Mouse (Mus musculus) retina, postnatal 7 days (tissue): ENCODE results near the gene Slc16a6.
A peak's percentile ranks its signal among the peaks of the same experiment; 100 is the strongest.
"Not testable (repeated sequence)": the region's sequence is repeated elsewhere in the genome, so short reads cannot be mapped to it uniquely, and the experiment has no call there.

Experiments
- DNase-seq: peaks from one replicate; pipeline ENCODE4 v3.0.0-alpha.2; 2012; ENCODE audit warnings: low read depth, low spot score

Slc16a6 gene

DNA sequence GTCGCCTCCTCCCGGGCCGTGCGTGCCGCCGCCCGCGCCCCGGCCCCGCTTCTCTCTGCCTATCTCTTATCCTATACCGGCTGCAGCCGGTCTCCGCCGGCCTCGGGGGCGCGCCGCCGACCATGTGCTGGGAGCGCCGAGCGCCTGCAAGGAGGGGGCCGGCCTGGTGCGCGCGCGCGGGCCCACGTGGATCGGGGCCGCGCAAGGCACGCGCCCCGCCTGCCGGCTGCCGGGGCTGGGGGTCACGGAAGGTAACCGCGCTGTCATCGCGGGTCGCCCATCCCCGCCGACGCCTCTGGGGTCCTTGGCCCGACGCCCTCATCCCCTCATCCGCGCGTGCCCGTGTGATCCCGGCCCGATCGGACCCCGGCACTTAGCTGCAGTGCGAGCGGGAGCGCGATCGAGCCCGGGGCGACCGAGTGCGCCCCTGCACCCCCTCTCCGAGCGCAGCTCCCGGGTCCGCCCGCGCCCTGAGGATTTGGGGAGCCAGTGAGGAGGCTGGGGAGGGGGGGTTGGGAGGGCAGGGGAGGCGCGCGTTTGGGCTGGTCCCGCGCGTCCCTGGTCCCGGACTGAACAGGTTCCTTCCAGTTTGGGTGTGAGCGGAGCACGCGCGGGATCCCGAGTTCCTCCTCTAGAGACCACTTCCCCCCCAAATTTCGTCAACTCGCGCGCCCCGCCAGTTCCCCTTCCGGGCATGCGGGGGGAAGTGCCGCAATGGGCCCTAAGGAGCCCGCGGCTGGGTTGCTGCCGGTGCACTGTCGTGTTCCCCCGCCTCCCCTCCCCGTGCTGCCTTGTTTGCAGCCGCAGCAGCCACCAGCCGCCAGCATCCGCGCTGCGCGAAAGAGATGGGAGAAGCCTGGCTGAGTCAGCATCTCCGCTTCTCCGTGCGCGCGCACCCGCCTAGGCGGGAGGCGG lies at the start of gene Slc16a6, which contains the start of gene Arsg:
Slc16a6 (minus strand) TSS at position 428 of the 915 bp plus-strand sequence.
Arsg (plus strand) TSS at position 204 of the 915 bp plus-strand sequence.
- peak; percentile 71 for DNase-seq

DNA sequence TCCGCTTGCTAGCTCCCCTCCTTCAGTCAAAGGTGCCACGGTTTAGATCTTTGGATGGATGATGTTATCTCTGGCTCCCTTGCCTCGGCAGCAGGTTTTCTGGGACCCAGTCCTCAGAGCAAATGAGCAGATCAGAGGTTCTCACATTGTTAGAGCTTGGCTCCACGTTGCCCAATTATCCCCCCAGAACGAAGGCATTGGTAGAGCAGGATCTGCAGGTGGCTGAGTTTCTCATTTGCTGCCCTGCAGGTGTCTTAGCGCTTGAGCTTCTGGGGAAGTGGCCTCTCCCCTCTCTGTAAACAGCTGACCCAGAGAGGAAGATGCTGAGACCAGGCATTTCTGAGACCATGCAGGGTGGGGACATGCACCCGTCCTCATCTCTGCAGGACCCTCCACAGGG lies 47.6 kb upstream of the Slc16a6 start:
- DNase-seq = no peak

DNA sequence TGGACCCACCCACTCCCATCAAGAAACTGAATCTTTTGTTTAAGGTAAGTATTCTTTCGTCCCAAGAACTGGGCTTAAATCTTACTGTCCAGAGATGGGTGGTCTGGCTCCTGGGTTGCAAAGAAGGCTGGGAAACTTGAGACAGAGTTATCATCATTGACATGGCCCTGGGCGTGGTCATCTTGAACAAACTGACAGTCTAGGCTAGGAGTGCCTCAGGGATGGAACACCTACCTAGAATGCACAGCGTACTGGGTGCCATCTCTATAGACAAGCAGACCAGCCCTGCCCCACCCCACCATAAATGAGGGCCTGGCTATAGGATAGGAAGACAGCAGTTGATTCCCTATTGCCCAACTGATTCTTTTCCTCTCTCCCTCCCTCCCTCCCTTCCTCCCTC lies 44.4 kb upstream of the Slc16a6 start:
- DNase-seq = no peak

DNA sequence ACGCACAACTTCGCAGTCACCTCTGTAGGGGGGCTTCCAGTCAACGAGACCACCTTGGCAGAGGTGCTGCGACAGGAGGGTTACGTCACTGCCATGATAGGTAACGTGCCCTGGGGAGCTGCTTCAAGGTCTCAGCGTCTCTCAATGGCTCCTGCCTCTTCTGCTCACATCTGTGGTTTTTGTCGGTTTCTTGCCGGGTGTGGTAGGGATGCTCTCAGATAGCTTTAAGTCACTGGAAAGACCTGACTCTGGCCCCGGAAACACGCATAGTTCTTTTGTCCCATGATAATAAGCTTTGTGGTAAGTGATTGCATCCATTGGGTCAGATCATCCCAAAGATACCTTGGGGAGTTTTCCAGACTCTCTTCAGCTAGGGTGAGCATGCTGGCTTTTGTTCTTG lies 43.9 kb upstream of the Slc16a6 start:
- no peak for DNase-seq

DNA sequence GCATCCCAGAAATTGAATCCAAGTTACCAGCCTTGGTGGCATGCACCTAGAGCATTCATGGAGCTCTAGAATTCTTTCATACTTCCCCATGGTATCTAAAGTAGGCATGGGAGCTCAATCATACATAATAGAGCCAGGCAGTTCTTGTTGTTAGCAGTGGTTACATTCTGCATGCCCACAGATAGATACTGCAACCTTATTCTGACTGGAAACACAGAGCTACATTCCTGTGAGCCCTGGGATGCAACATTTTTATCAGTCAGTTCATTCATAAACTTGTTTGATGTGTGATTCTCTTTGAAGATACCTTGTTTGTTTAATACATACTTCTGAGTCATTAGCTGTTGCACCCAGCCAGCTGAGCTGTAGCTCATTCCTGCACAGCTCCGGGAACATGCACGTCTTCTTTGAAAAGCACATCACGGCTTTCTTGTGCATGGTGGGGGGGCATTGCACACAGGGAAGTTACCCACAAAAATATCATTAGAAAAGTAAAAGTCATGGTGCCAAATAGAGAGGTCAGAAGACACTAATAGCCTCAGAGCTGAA lies 40.7 kb upstream of the Slc16a6 start:
- no peak for DNase-seq

DNA sequence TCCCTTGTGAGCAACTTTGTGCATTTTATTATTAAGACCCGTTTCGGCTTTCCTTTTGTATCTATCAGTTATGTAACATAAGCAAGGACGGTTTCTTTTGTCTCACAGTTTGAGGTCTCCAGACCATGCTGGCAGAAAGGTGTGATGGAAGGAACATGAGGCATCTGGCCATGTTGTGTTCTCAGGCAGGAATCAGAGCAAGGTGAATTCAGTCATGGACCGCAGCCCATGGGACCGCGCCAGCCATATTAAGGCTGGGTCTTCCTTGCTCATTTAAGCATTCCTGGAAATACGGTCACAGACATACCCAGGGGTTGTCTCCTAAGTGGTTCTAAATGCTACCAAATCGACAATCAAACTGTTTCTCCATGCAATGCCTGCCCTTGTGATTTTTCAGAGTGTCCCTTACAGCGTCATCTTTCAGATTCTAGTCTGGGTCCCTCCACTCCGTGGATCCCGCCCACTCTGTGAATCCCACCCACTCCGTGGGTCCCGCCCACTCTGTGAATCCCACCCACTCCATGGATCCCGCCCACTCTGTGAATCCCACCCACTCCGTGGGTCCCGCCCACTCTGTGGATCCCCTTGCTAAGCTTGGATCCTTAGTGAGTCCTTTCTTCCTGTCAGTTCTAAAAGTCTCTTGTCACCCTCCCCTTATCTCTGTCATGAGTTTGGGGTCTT lies 39.7 kb upstream of the Slc16a6 start:
- DNase-seq = no peak

DNA sequence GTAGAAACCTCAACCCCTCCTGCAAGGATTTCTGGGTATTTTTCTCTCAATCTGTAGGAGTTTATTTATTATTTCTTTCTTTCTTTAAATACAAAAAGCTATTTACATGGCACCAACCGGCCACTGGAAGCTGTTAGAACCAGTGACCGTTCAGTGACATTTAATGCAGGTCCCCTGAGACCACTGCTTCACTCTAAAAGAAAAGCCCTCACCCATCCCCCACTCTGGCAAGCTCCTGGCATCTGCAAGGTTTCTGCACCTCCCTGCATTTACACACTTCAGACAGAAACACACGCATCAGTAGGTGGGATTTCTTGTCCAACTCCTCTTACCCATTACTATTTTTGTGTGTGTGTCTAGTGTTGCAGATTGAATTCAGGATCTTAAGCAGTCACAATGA lies 33.7 kb upstream of the Slc16a6 start:
- DNase-seq = no peak

DNA sequence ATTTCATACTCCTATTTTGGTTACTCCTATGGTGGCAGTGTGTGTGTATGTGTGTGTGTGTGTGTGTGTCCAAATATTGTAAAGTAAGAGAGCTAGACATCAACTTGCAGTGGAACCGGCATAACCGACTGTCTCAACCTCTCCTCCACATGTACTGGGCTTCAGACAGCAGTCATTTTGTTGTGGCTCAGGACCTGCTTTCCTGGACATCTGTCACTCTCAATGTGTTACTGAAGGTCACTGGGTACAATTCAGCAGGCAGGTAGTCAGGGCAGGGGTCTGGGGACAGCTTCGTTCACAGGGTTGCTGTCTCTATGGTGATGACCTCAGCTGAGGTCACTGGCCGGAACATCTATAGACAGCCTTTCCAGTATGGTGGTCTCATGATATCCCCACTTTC lies 32.4 kb upstream of the Slc16a6 start:
- DNase-seq = no peak

DNA sequence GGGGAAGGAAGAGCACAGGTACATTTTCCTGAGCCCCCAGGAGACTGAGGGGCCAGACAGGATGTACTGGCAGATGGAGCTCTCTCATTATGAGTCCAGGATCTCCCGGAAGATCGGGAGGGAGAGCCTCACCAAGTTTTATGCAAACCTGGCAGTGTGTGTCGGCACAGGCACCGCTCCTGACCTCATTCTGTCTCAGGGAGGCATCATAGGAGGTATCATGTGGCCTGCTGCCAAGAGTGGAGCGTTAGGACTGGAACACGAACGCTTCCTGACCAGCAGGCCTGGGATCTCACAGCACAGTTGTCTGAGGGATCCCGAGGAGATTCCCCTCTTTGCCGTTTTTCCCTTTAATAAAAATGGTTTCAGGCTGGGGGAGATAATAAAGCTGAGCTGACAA lies 31.6 kb upstream of the Slc16a6 start:
- DNase-seq = no peak

DNA sequence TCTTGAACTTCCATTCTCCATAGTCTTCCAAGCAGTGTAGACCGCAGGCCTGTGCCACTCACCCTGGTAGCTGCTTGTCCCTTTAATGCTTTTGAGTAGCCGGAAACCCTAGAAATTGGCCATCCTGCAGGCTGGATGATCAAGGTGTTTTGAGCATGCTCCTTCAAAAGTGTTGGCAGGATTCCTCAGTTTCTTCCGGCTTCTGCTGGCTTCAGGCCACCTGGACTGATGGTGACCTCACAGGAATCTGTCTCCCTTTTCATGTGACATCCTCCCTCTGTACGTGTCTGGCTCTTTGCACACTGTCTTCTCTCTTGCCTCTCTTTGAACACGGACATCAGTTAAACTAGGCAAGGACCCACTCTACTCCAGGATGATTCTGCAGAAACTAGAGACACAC lies 26.8 kb upstream of the Slc16a6 start:
- DNase-seq = no peak

DNA sequence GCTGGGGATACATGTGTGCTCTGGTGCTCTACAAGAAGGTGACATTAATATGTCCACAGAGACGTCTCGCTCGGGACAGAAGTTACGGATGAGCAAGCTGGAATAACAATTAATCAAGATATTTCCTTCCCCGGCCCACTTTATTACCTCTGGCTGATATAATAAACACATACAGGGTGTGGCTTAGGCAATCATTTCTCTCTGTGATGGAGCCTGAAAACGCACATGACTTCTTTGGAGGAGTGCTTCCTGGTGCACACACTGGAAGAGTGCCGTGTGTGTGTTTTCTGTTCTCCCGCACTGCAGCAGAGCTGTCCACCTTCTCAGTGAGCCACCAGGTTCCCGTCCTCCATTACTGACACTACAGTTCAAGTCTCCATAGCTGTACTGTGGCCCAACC lies 24.6 kb upstream of the Slc16a6 start:
- DNase-seq = no peak

DNA sequence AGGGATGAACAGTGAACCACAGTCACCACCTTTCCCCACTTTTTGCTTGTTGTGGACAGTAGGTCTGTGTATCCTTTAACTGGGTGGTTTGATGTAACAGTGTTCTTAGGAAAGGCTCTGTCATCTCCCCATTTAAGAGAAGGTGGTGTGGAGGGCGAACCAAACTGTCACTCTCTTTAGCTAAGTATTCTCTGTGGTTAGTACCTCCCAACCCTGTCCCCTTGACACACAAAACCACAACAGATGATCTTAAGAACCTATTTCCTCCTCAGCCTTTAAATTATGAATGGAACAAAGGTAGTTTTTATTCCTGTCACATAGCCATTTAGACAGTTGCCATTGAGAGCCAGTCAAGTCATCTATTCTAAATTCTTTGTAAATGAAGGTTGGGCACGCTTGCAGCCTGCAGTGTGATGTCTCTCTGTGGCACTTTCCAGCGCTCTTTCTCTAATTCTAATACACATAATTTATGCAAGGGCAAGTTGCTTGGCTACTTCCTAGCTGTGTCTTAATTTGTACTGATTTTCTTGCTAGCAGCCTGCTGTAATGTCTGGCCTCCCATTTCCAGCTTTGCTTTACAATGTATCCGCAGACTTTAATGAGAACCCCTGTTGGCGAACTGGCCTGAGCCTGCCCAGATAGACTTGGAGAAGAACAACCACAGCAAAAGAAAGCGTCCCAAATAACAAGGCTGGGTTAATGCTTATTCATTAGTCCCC lies 23.8 kb upstream of the Slc16a6 start:
- no peak for DNase-seq

DNA sequence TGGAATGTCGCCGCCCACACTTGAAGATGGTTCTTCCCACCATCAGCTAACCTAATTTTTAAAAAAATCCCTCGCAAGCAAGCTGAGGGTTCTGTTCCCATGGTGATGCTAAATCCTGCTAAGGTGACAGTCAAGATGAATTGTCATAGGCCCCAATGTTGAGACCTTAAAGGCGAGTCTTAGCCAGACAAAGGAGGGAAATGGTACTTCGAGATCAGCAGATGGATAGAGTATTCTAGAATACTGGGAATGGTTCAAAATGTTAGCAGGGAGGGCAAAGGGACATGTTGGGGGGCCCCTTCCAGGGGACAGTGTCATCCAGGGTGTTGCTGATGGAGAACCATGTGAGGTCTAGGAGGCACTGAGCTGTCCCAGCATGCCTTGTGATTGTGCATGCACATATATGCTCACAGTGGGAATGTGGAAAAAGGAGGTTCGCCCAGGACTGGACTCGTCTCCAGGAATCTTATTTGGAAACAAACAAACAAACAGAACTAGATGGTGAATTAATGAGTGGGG lies 23.1 kb upstream of the Slc16a6 start:
- no peak for DNase-seq

DNA sequence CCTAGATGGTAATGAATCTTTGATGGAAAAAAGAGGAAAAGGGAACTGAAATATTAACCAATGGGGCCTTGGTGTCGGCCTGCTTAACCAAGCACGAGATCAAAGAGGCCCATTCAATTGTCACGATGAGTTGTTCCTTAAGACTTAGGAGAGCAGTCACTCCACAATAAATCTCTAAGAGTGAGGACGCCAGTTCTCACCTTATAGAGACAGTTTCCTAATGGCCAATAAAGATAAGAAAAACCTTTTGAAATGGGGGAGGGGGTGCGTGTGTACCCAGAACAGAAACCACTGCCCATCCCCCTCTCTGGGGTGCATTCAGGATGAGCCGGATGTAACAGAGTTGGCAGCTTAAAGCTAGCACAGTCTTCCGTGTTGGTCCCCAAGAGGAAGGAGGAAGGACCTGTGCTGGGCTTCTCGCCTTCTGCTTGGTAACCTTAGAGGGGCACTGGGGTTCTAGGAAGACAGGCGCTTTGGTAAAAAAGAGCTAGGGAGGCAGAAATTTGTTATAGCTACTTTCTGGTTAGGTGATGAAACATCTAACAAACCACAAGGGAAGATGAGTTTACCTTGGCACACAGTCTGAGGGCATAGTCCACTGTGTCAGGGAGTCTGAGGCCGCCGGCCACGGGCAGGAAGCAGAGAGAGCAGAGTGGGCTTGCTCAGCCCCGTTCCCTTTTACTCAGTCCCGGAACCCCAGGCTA lies 22.5 kb upstream of the Slc16a6 start:
- DNase-seq = no peak

DNA sequence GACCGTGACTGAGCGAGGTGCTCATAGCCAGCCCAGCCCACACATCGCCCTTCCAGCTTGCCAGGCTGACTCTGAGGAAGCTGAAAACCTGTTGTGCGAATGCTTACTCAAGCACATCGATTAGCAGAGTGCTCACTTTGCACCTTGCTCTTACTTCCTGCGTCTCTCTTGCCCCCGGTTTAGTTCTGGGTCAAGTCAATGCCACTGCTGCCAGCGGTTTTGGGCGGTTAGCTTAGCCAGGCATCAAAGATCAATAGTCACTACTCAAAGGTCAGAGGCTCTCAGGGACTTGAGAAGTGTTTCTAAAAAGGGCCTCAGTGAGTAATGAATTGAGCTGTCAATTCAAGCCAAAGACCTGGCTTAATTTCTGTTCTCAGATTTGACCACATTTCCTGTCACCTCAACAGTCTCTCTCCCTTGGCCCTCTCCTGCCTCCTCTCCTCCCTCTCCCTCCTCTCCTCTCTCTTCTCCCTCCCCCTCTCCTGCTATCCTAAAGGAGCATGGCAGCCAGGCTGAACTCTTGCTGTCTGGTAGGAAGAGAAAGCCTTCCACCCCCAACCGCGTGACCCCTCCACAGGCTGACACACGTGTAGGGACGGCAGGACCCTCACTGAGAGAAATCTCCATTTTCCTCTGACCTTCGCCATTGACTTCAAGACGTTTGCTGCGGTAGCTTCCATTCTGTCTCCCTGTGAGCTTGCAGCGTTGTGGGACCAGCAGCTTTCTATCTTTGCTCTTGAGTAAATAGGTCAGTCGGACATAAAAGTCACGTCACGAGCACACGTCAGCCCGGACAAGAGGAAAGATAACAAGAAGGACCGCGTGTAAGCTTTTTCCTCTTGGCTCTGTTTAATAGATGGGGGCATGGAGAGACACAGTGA lies 21.7 kb upstream of the Slc16a6 start:
- no peak for DNase-seq

DNA sequence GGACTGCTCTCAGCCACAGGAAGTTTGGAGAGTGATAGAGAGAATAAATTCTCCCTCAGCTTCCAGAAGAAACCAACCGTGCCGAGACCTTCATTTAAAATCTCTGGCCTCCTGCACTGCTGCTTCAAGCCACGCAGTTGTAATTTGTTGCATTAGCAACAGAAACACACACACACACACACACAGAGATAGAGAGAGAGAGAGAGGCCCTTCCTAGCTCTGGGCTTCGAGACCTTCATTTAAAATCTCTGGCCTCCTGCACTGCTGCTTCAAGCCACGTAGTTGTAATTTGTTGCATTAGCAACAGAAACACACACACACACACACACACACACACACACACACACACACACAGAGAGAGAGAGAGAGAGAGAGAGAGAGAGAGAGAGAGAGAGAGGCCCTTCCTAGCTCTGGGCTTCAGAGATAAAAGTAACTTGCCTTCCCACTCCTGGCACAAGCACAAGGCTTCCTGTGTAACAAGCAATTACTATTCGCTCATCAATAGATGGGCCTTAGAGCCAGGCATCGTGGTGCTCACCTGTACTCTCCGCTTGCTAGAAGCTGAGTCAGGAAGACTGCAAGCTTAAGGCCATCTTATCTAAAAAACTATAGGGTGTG lies 19.6 kb upstream of the Slc16a6 start:
- not testable (repeated sequence) for DNase-seq

DNA sequence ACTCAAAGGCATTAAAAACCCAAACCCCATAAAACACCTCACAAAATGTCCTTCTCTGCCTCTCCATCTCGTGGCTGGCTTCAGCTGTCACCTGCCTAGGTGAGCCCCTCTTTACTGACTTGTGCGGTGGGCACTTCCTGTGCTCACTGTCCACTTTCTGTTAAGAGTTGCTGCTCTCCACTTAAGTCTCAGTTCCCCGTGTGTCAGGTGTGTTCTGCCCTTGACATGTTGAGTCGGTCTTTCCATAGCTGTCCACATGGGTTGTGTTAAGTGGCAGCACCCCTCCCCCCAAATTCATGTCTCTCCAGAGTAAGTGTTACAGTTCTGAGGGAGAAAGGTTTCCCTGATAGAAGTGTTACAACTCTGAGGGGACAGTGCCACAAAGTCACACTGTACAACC lies 18.4 kb upstream of the Slc16a6 start:
- DNase-seq = no peak

DNA sequence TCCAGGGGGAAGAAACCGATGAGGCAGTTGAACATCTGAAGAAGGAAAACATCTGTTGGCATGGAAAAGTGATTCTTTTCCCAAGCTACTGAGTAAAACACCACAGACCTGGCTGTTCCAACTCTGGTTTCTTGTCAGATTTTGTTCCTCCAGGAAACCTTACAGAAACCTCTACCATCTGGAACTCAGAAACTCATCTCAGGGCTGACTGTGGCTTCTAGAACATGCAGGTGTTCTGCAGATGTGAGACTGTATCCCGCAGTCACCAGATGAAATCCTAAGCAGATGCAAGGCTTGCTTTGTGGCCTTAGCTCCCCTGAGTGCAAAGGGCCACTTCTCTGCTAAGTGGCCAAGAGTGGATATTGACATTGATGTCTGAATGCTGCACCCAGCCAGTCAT lies 16.4 kb upstream of the Slc16a6 start:
- no peak for DNase-seq

DNA sequence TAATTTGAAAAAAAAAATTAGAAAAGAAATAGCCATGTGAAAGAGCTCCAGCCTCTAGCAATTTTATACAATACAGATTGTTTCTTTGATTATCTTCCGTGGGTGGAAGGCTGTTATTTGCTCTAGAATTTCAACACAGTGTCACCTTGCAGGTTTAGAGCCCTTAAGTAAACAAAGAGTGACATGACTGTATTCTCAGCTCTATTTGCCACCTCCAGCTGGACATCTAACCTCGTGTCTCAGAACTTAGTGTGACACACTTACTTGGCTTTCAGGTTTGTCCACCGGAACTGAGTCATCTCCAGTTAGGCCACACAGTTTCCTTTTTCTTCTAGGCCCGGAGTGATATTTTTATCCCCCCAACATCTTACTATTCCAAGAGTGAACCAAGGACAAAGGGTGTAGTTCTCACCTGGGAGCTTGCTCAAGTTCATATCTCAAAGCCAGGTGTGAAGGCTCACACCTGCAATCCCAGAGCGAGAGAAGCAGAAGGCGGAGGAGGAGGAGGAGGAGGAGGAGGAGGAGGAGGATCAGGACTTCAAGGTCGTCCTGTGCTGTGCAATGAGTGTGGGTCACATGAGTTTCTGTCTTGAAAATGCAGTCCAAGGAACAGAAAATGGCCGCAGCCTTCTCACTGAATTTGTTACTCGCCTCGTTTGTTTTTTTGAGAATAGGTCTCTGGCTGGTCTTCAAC lies 14.7 kb upstream of the Slc16a6 start:
- no peak for DNase-seq
